13 mouse cellular contexts compared by ENCODE assay signal in the genomic region with DNA sequence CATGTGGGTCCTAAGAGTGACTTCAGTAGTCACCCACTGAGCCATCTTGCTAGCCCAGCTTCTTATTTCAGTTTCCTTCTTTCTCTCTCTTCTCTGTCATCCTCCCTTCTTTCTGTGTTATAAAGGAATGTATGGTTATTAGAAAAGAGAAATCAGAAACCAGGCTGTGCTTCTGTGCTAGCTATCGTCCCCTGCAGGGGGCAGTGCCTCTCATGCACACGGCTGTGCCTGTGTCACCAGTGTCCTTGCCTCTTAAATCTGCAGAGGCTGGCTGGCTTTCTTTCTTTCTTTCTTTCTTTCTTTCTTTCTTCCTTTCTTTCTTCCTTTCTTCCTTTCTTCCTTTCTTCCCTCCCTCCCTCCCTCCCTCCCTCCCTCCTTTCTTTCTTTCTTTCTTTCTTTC. TPM values are rescaled to one million over a fixed set of nuclear protein-coding genes. Genes with fewer than 3 reads are reported as not detected.
DNase-seq lines count a peak whose midpoint lies in the region; ATAC-seq and TF ChIP-seq lines count a peak whose summit lies in the region.
"Not testable (repeated sequence)": the region's sequence is repeated elsewhere in the genome, so short reads cannot be mapped to it uniquely, and the experiment has no call there.
"Had no signal": no experiment of that assay in that cellular context is flagged by ENCODE, and none has a peak within 500 bp of the region (broad histone marks: within the 10 kb centered on the region; RNA-seq: fewer than 3 reads in every experiment).

No protein-coding gene starts in this region.

- not testable (repeated sequence) for H3K27me3 ChIP-seq in lung, embryonic 14.5 days (ENCODE audit: insufficient read depth, low read length)

- H3K36me3 ChIP-seq in lung, embryonic 14.5 days (ENCODE audit: insufficient read depth): peaks cover 84% of the 10 kb centered on the region

- not testable (repeated sequence) for H3K9me3 ChIP-seq in lung, embryonic 14.5 days (ENCODE audit: low read depth, low read length)

- H3K4me3 ChIP-seq in embryonic fibroblast, embryonic 13.5 days (ENCODE audit: insufficient read depth, low read length); lung, embryonic 14.5 days (ENCODE audit: low read depth, low read length): not testable (repeated sequence)

- DNase-seq in MN1 (ENCODE audit: low spot score): peak; percentile 54
- DNase-seq in brain, adult 2 months (ENCODE audit: low read depth, low spot score): peak; percentile 67
- DNase-seq in kidney, postnatal 4 days: peak; percentile 74 to 76
- peak; percentile 54 for DNase-seq in lung, embryonic 14.5 days
- peak; percentile 48 for DNase-seq in ovary, postnatal 36 days (ENCODE audit: low spot score)
- peak; percentile 38 to 40 for DNase-seq in thymus, postnatal 36 days

- H3K4me2 ChIP-seq in lung, embryonic 14.5 days: not testable (repeated sequence)

- not testable (repeated sequence) for H3K4me1 ChIP-seq in embryonic fibroblast, embryonic 13.5 days (ENCODE audit: control insufficient read depth, insufficient read depth, low read length); lung, embryonic 14.5 days (ENCODE audit: insufficient read depth)

- peak; percentile 78 to 80; a peak in 3 of 4 replicates for ATAC-seq in hematopoietic stem cell, adult 5-6 weeks (replicated peaks in 1 of 2; ENCODE audit: insufficient read depth in 1 of 2, low FRiP score in 2 of 2, low TSS enrichment in 1 of 2, low read depth in 1 of 2, poor library complexity in 2 of 2, severe bottlenecking in 2 of 2)
- not testable (repeated sequence) for ATAC-seq in lung, embryonic 14.5 days (ENCODE audit: insufficient read depth)

- TF ChIP-seq POLR2A in embryonic fibroblast, embryonic 13.5 days (IDR thresholded peaks at IDR 0.05; ENCODE audit: low read depth, low read length): not testable (repeated sequence)

- H3K9ac ChIP-seq in lung, embryonic 14.5 days: not testable (repeated sequence)

- TF ChIP-seq CTCF in embryonic fibroblast, embryonic 13.5 days (IDR thresholded peaks at IDR 0.05; ENCODE audit: borderline replicate concordance, insufficient read depth, low read length): peak; percentile 87; the same call in 1 of the 2 replicates
- peak; percentile 63 for TF ChIP-seq CTCF in lung, embryonic 14.5 days (IDR thresholded peaks at IDR 0.05; ENCODE audit: low read depth)

- not testable (repeated sequence) for H3K27ac ChIP-seq in embryonic fibroblast, embryonic 13.5 days (ENCODE audit: insufficient read depth, low read length); lung, embryonic 14.5 days (ENCODE audit: low read depth)

- 54% methylated on average over 2 of the region's 2 CpGs for WGBS in lung, embryonic 14.5 days

RNA-seq across cellular contexts. Expression of gene U90926, which starts 19.5 kb away (rescaled TPM):
- polyA plus RNA-seq in embryonic fibroblast, embryonic 13.5 days (2011; ENCODE audit: insufficient read length, low read depth, missing spikeins): 11.4 and 25.4 TPM in 2 replicates
- total RNA-seq in hematopoietic stem cell, adult 5-6 weeks (2017): not detected in 2 replicates
- not detected in 2 replicates for polyA plus RNA-seq in lung, embryonic 14.5 days (2014; fragmentation: Nextera tagmentation; extraction: Ambion mirVana)
- total RNA-seq: layer of hippocampus, adult 18-20 months; monocyte, adult 5-6 weeks had no signal
- polyA plus RNA-seq: heart, embryonic 15.5 days; liver, embryonic 13.5 days; urinary bladder, adult 2 months had no signal

RNA-seq across cellular contexts. Expression of gene Uso1, which starts 58.0 kb away (rescaled TPM):
- polyA plus RNA-seq in embryonic fibroblast, embryonic 13.5 days (2011; ENCODE audit: insufficient read length, low read depth, missing spikeins): 101 and 103 TPM in 2 replicates
- total RNA-seq in hematopoietic stem cell, adult 5-6 weeks (2017): 9.9 and 21.3 TPM in 2 replicates
- polyA plus RNA-seq in lung, embryonic 14.5 days (2014; fragmentation: Nextera tagmentation; extraction: Ambion mirVana): 27.8 and 28.1 TPM in 2 replicates

Comparison
In these comparisons a context has a peak if more than half of its experiments do, and no peak if none do; other contexts are left out.
1. RNA of gene U90926, which starts 19.5 kb away (polyA plus RNA-seq): 11.4 to 25.4 TPM in embryonic fibroblast, embryonic 13.5 days; not detected in lung, embryonic 14.5 days; every median in the first group is over 10 times any median in the second.
2. Peak in every context shown above with its lines, with median percentiles within 50 percentile points of each other: DNase-seq.